Mouse (Mus musculus) B cell, adult 67 days (primary cell): ENCODE data around the gene Cep128. TPM values are rescaled to one million over a fixed set of nuclear protein-coding genes. Genes with fewer than 3 reads are reported as not detected.

ENCODE experiments used
- total RNA-seq, 2 experiments: library from RNA; stranded (reverse); gene quantifications; 4 replicates each; pipeline ENCODE4 v1.2.4; 2023

The Cep128 gene
- 10 to 100 TPM; 22.3 to 27.7 TPM for total RNA-seq

GRCm38 (mm10) chr12:91384281-91385017 is at the start of gene Cep128, which contains the start of gene Tshr:
TSS of gene Cep128 (minus strand) at chr12:91384409.
TSS of gene Tshr (plus strand) at chr12:91384563.

Other genes with a start within 250 kb of the Cep128 start
- not detected for gene Tshr, start 154 bp upstream of the Cep128 start, total RNA-seq
- 10 to 100 TPM; 50.8 to 58.6 TPM for gene Gtf2a1, start 206.1 kb upstream of the Cep128 start, total RNA-seq